Mouse (Mus musculus) splenic B cell, adult 2 months (primary cell): ENCODE measurements around the gene Slc25a51.

Source experiments
- DNase-seq: peaks from one replicate; pipeline ENCODE4 v3.0.0-alpha.2; 2011; ENCODE audit warnings: low read depth, low spot score
- H3K27me3 ChIP-seq: 2 replicates; pipeline ENCODE4 v1.6.1; 2012; ENCODE audit warnings: mild to moderate bottlenecking, low read length, moderate library complexity, mixed read lengths; ENCODE audit not compliant: control insufficient read depth, poor library complexity, insufficient read depth, severe bottlenecking
- H3K36me3 ChIP-seq: 2 replicates; pipeline ENCODE4 v1.6.1; 2012; ENCODE audit warnings: mild to moderate bottlenecking, low read length, moderate library complexity, mixed read lengths; ENCODE audit not compliant: control insufficient read depth, poor library complexity, insufficient read depth, severe bottlenecking

Gene Slc25a51

GRCm38 (mm10) chr4:45408427-45409132 lies at the start of gene Slc25a51:
Gene Slc25a51, minus strand, starts transcription at chr4:45408766.
- H3K27me3 ChIP-seq = no peaks in the 10 kb centered on the region
- peak; percentile 97 for DNase-seq
- H3K36me3 ChIP-seq = no peaks in the 10 kb centered on the region; the same call in 1 of the 2 replicates

DNA sequence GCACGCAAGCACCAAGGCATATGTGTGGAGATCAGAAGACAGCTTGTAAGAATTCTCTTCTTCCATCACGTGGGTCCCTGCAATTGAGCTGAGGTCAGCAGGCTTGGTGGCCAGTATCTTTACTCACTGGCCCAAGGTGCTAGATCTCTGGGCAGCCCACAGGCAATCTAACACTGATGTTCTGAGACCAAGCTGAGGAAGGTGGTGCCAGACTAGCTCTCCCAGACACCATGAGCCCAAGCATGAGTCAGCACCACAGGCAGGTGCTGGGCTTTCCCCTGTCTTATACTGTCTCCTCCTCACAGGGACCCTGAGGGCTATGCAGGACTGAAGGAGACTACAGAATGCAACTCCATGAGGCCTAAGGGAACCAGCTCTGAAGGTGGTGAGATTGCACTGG lies 49.0 kb upstream of the Slc25a51 start:
- no peak for DNase-seq
- Histone ChIP-seq H3K36me3 (no peaks in the 10 kb centered on the region), H3K27me3 (no peaks in the 10 kb centered on the region)

DNA sequence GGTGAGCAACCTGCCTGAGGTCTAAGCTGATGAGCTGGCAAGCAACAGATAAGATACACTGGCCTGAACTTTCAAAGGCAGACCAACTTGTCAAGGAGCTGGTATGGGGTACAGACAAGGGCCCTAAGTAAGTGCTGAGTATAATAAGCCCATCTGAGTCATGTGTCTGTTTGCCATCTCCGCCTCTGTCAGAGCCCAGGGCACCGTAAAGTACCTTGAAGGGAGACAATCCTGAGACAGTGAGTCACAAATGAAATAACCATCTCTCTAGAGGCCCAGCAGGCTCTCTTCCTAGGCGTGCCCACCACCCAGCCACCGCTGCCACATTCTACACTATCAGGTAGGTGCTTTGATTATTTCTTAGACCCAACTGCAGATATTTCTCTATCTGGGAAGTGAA lies 46.4 kb upstream of the Slc25a51 start:
- Histone ChIP-seq H3K27me3 (no peaks in the 10 kb centered on the region), H3K36me3 (no peaks in the 10 kb centered on the region)
- no peak for DNase-seq

GRCm38 (mm10) chr4:45453271-45453851 lies 44.8 kb upstream of the Slc25a51 start:
- H3K27me3 ChIP-seq = no peaks in the 10 kb centered on the region
- no peaks in the 10 kb centered on the region for H3K36me3 ChIP-seq
- no peak for DNase-seq

- Histone ChIP-seq H3K27me3 (no peaks in the 10 kb centered on the region), H3K36me3 (no peaks in the 10 kb centered on the region)
- DNase-seq = no peak
These were observed 44.1 kb upstream of the Slc25a51 start for GRCm38 (mm10) chr4:45452569-45453111.

- Histone ChIP-seq H3K36me3 (no peaks in the 10 kb centered on the region), H3K27me3 (no peaks in the 10 kb centered on the region)
- DNase-seq = no peak
These were observed 40.4 kb upstream of the Slc25a51 start for GRCm38 (mm10) chr4:45449012-45449411.

DNA sequence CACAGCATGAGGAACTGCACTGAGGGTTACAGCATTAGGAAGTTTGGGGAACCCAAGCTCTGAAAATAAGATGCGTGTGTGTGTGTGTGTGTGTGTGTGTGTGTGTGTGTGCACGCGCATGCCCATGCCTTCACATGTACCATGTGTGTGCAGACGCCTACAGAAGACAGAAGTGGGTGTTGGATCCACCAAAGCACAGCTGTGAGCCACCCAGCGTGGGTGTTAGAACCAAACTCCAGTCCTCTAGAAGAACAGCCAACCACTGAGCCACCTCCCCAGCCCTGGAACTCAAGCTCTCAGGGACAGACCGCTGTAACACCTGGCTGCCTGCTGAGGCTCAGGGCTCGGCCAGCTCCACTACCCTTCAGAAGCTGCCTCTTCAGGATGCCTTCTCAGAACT lies 39.9 kb upstream of the Slc25a51 start:
- Histone ChIP-seq H3K27me3 (no peaks in the 10 kb centered on the region), H3K36me3 (no peaks in the 10 kb centered on the region)
- no peak for DNase-seq

- DNase-seq = no peak
- Histone ChIP-seq H3K27me3 (no peaks in the 10 kb centered on the region), H3K36me3 (no peaks in the 10 kb centered on the region)
These were observed 38.6 kb upstream of the Slc25a51 start for GRCm38 (mm10) chr4:45447196-45447595.

DNA sequence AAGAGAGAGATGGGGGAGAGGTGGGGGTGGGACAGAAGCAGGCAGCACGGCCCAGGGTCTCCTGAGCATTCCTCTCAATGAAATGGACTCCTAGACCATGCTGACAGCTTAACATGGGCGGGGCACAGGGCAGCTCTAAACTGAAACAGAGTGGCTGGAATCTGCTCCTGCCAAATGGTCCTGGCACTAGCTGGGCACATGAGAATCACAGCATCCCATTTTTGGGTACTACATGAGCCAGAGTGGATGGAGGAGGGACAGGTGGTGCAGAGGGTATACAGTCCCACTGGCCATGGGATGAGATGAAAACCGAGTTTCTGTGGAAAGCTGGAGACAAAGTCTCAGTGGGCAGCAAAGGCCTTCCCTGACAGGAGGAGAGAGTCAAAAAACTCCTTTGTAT lies 36.7 kb upstream of the Slc25a51 start:
- DNase-seq = no peak
- no peaks in the 10 kb centered on the region for H3K27me3 ChIP-seq
- H3K36me3 ChIP-seq = no peaks in the 10 kb centered on the region

GRCm38 (mm10) chr4:45444813-45445212 lies 36.2 kb upstream of the Slc25a51 start:
- no peaks in the 10 kb centered on the region for H3K36me3 ChIP-seq
- DNase-seq = no peak
- H3K27me3 ChIP-seq = no peaks in the 10 kb centered on the region

DNA sequence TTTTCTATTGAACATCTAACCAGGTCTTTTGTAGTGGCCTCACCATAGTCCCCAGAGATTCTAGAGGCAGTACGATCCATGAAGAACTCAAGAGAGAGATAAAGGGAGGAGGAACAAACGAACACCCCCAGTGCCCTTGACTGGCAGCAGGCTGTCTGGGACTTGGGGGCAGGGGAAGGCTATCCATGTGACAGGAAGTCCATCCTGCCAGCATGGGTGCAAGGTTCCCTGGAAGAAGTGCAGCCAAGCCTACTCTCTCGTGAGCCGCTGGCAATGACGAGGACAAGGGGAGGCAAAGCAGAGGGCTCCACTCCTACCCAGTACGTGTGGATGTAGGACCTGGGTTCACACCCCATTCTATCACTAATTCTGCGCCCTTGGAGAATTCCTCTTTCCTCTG lies 35.1 kb upstream of the Slc25a51 start:
- Histone ChIP-seq H3K36me3 (no peaks in the 10 kb centered on the region), H3K27me3 (no peaks in the 10 kb centered on the region)
- no peak for DNase-seq

DNA sequence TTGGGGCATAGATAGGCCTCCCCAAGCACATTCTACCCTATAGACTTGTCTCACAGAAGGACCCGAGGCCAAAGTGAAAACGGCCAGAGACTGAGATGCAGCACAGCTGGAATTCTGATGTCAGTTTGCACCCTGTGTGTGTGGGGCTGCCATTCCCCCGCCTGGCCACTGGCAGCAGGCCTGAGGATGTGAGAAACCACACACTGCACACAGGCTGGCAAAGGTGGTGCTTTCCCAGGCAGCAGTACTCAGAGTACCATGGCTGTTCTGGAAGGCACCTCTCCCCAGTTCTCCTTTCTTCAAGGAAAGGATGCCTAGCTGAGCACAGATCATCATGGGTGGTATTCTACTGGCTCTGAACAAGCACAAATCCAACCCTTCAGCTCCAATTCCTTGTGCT lies 33.7 kb upstream of the Slc25a51 start:
- no peak for DNase-seq
- Histone ChIP-seq H3K27me3 (no peaks in the 10 kb centered on the region), H3K36me3 (no peaks in the 10 kb centered on the region)

DNA sequence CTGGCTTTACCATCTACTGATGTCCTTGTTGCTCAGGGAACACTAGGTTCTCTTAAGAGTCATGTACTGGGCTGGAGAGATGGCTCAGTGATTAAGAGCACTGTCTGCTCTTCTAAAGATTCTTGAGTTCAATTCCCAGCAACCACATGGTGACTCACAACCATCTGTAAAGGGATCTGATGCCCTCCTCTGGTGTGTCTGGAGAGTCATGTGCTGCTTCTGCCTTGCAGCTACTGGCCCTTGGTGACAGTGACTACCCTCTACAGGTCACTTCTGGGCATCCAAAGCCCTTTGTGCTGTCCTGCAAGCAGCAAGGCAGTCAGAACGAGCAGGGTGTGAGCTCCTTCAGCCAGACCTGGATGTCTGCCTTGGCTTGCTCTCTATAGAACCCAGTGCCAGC lies 33.2 kb upstream of the Slc25a51 start:
- no peaks in the 10 kb centered on the region for H3K27me3 ChIP-seq
- DNase-seq = no peak
- H3K36me3 ChIP-seq = no peaks in the 10 kb centered on the region

DNA sequence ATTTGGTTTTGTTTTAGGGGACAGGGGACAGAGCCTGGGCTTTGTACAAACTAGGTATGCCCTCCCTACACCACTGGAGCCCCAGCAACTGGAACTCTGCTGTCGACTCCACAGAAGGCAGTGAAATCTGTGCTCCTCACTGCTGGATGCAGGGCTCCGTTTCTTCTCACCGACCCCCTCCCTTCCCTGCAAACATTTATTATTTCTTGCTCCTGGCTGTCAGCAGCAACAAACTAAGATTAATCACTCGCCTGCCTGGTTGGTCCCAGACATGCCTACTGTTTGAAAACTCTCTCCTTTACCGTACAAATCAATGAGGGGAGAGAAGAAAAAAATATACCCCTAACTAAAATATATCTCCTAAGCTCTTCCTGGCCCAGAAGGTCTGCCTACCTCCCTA lies 30.7 kb upstream of the Slc25a51 start:
- DNase-seq = no peak
- no peaks in the 10 kb centered on the region for H3K27me3 ChIP-seq
- H3K36me3 ChIP-seq = no peaks in the 10 kb centered on the region

GRCm38 (mm10) chr4:45437010-45437409 lies 28.4 kb upstream of the Slc25a51 start:
- no peak for DNase-seq
- H3K36me3 ChIP-seq = no peaks in the 10 kb centered on the region
- no peaks in the 10 kb centered on the region for H3K27me3 ChIP-seq
